Comparison of ENCODE assay signal across 7 mouse cellular contexts in genomic region chr5:125488116-125488455, GRCm38 (mm10). TPM values are rescaled to one million over a fixed set of nuclear protein-coding genes. Genes with fewer than 3 reads are reported as not detected.
A peak's percentile ranks its signal among the peaks of the same experiment; 100 is the strongest.
DNase-seq lines count a peak whose midpoint lies in the region; ATAC-seq and TF ChIP-seq lines count a peak whose summit lies in the region.

No protein-coding gene starts in this region.

- peak; percentile 57 for DNase-seq in left cerebral cortex, postnatal 4 days
- no peak for DNase-seq in left cerebral cortex, adult 11 months (ENCODE audit: low spot score)
- peak; percentile 44 for DNase-seq in MN1 (ENCODE audit: low spot score)
- DNase-seq in forebrain, postnatal 0 days: no peak
- no peak for DNase-seq in frontal cortex, postnatal 36 days (ENCODE audit: low spot score in 2 of 2)
- DNase-seq in layer of hippocampus, adult 18-20 months (ENCODE audit: low spot score in 2 of 2): no peak

- no peaks in the 10 kb centered on the region for H3K27me3 ChIP-seq in forebrain, postnatal 0 days (ENCODE audit: insufficient read depth, low read length)
- H3K27me3 ChIP-seq in midbrain, embryonic 13.5 days: no peaks in the 10 kb centered on the region

- H3K4me3 ChIP-seq in forebrain, postnatal 0 days (ENCODE audit: low read depth, low read length): no peak overlapping the region
- no peak overlapping the region for H3K4me3 ChIP-seq in midbrain, embryonic 13.5 days (replicated peaks)

- H3K9me3 ChIP-seq in forebrain, postnatal 0 days (ENCODE audit: low read length): no peaks in the 10 kb centered on the region
- H3K9me3 ChIP-seq in midbrain, embryonic 13.5 days: no peaks in the 10 kb centered on the region

- no peak overlapping the region for H3K4me2 ChIP-seq in forebrain, postnatal 0 days (ENCODE audit: low read depth)
- no peak overlapping the region for H3K4me2 ChIP-seq in midbrain, embryonic 13.5 days (replicated peaks)

- TF ChIP-seq CTCF in forebrain, postnatal 0 days (IDR thresholded peaks at IDR 0.05; ENCODE audit: low read depth): peak; percentile 46

- no peaks in the 10 kb centered on the region for H3K4me1 ChIP-seq in forebrain, postnatal 0 days (ENCODE audit: insufficient read depth)
- H3K4me1 ChIP-seq in midbrain, embryonic 13.5 days (replicated peaks): peaks cover 16% of the 10 kb centered on the region

- H3K27ac ChIP-seq in forebrain, postnatal 0 days (ENCODE audit: low read depth, low read length): no peak overlapping the region
- peak overlapping the region; percentile 62 for H3K27ac ChIP-seq in midbrain, embryonic 13.5 days

- ATAC-seq in forebrain, postnatal 0 days: 0 out of 2 replicates have a peak, but pooled peaks have one; percentile 38
- peak; percentile 28; the same call in 1 of the 2 replicates for ATAC-seq in midbrain, embryonic 13.5 days

- H3K36me3 ChIP-seq in forebrain, postnatal 0 days (ENCODE audit: insufficient read depth): peaks cover 57% of the 10 kb centered on the region
- H3K36me3 ChIP-seq in midbrain, embryonic 13.5 days: peaks cover 62% of the 10 kb centered on the region

- 74% methylated on average over 4 of the region's 4 CpGs for WGBS in forebrain, postnatal 0 days
- WGBS in midbrain, embryonic 13.5 days: 65% methylated on average over 4 of the region's 4 CpGs

- H3K9ac ChIP-seq in forebrain, postnatal 0 days: no peak overlapping the region
- no peak overlapping the region for H3K9ac ChIP-seq in midbrain, embryonic 13.5 days (replicated peaks)

- intact Hi-C loops in left cerebral cortex, postnatal 4 days (cut with DNase I): no loop called here

RNA-seq across cellular contexts. Expression of gene Aacs, which starts 12.5 kb away (rescaled TPM):
- total RNA-seq in left cerebral cortex, postnatal 4 days (2021): 100 to 1,000 TPM; 112 to 116 TPM
- 90.9 and 116 TPM in 2 replicates for total RNA-seq in forebrain, postnatal 0 days (2014; rRNA removed)
- polyA plus RNA-seq in forebrain, postnatal 0 days (2015; fragmentation: Nextera tagmentation; extraction: Ambion mirVana): 83.8 and 97.9 TPM in 2 replicates
- 54.5 and 57.5 TPM in 2 replicates for polyA plus RNA-seq in midbrain, embryonic 13.5 days (2015; fragmentation: Nextera tagmentation; extraction: Ambion mirVana)
- total RNA-seq in layer of hippocampus, adult 18-20 months (2021): 10 to 100 TPM; 48.7 to 49.1 TPM

RNA-seq across cellular contexts. Expression of gene Tmem132b, which starts 43.5 kb away (rescaled TPM):
- total RNA-seq in left cerebral cortex, postnatal 4 days (2021): 10 to 100 TPM; 62.9 to 66.4 TPM
- 32.2 and 48.9 TPM in 2 replicates for total RNA-seq in forebrain, postnatal 0 days (2014; rRNA removed)
- 5.1 and 7.8 TPM in 2 replicates for polyA plus RNA-seq in forebrain, postnatal 0 days (2015; fragmentation: Nextera tagmentation; extraction: Ambion mirVana)
- polyA plus RNA-seq in midbrain, embryonic 13.5 days (2015; fragmentation: Nextera tagmentation; extraction: Ambion mirVana): 2.5 and 2.7 TPM in 2 replicates
- total RNA-seq in layer of hippocampus, adult 18-20 months (2021): 100 to 1,000 TPM; 113 to 116 TPM

RNA-seq across cellular contexts. Expression of gene Bri3bp, which starts 46.7 kb away (rescaled TPM):
- 10 to 100 TPM; 81.1 to 88.2 TPM for total RNA-seq in left cerebral cortex, postnatal 4 days (2021)
- 78.3 and 83.3 TPM in 2 replicates for total RNA-seq in forebrain, postnatal 0 days (2014; rRNA removed)
- polyA plus RNA-seq in forebrain, postnatal 0 days (2015; fragmentation: Nextera tagmentation; extraction: Ambion mirVana): 45.7 and 48.4 TPM in 2 replicates
- 28.2 and 29.6 TPM in 2 replicates for polyA plus RNA-seq in midbrain, embryonic 13.5 days (2015; fragmentation: Nextera tagmentation; extraction: Ambion mirVana)
- 100 to 1,000 TPM in 1 of 2 experiments, 10 to 100 TPM in 1; 92.7 to 107 TPM for total RNA-seq in layer of hippocampus, adult 18-20 months (2021)

RNA-seq across cellular contexts. Expression of gene Dhx37, which starts 54.2 kb away (rescaled TPM):
- 10 to 100 TPM; 20.3 to 20.6 TPM for total RNA-seq in left cerebral cortex, postnatal 4 days (2021)
- total RNA-seq in forebrain, postnatal 0 days (2014; rRNA removed): 22.5 and 27.1 TPM in 2 replicates
- 6.5 and 11.0 TPM in 2 replicates for polyA plus RNA-seq in forebrain, postnatal 0 days (2015; fragmentation: Nextera tagmentation; extraction: Ambion mirVana)
- polyA plus RNA-seq in midbrain, embryonic 13.5 days (2015; fragmentation: Nextera tagmentation; extraction: Ambion mirVana): 12.1 and 13.2 TPM in 2 replicates
- 10 to 100 TPM; 15.0 to 15.4 TPM for total RNA-seq in layer of hippocampus, adult 18-20 months (2021)

Comparison
In these comparisons a context has a peak if more than half of its experiments do, and no peak if none do; other contexts are left out.
1. DNase-seq: peak in left cerebral cortex, postnatal 4 days (single experiment) and MN1 (single experiment); none in left cerebral cortex, adult 11 months (single experiment), forebrain, postnatal 0 days (single experiment), frontal cortex, postnatal 36 days (0 of 2) and layer of hippocampus, adult 18-20 months (0 of 2).